Mouse (Mus musculus) lung, adult 2 months (tissue): Measurements from ENCODE around the gene Tnip3.

Experiments
- CTCF ChIP-seq: fragments of 200-500 bp; IDR thresholded peaks from 2 replicates; pipeline ENCODE4 v1.5.1; 2011; ENCODE audit warnings: mild to moderate bottlenecking, low read length, control low read depth; ENCODE audit not compliant: insufficient read depth
- POLR2A ChIP-seq: fragments of 200-500 bp; IDR thresholded peaks from 2 replicates; pipeline ENCODE4 v1.6.1; 2011; ENCODE audit warnings: low read depth, mild to moderate bottlenecking, control low read depth, low read length, borderline replicate concordance; ENCODE audit errors: extremely low read depth

DNA sequence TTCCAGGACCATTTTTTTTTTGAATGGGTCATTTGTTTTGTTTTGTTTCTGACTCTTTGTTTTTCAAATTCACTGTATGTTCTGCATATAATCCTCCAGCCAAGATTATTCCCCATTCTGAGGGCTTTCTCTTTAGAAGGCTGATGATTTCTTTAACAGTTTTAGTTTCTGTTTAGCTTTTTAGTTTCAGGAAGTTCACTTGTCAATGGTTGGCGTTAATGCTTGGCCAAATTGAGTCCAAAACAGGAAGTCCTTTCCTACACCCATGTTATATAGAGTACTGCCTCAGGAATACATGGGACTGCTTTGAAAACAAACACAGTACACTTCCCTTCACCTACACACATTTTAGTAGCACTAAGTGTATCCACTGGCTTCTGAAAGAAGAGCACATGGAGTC is 2.8 kb downstream of the Tnip3 start:
- TF ChIP-seq CTCF (no peak), POLR2A (no peak)
